Mouse (Mus musculus): ENCODE measurements at regions not wholly inside any gene's neighbourhood (a gene's known extent, or its start where the extent isn't known, plus 50 kb on each side); places are given as distances from the start of the nearest gene placed in this dataset.

- Histone ChIP-seq H3K36me3 (replicated peaks; ENCODE audit: low read length) (no peaks in the 10 kb centered on the region), H3K4me3 (replicated peaks) (no peak overlapping the region), H3K9me3 (peaks cover 33% of the 10 kb centered on the region), H3K4me1 (no peaks in the 10 kb centered on the region), H3K27me3 (replicated peaks) (no peaks in the 10 kb centered on the region)
- no peak for TF ChIP-seq FLI1 (IDR thresholded peaks at IDR 0.05; ENCODE audit: low read length)
- no peak for TF ChIP-seq GATA1 (IDR thresholded peaks at IDR 0.05; ENCODE audit: borderline replicate concordance, low read length)
These were observed 1023.1 kb downstream of the Adgrl2 start for GRCm38 (mm10) chr3:147967261-147967660.

- TF ChIP-seq GATA1 (IDR thresholded peaks at IDR 0.05; ENCODE audit: borderline replicate concordance, low read length) (no peak), FLI1 (IDR thresholded peaks at IDR 0.05; ENCODE audit: low read length) (no peak)
- H3K27me3 ChIP-seq (replicated peaks), result no peaks in the 10 kb centered on the region
These were observed 1023.5 kb downstream of the Adgrl2 start for GRCm38 (mm10) chr3:147966827-147967226.

GRCm38 (mm10) chr3:147966379-147966778 lies 1024.0 kb downstream of the Adgrl2 start:
- H3K27me3 ChIP-seq (replicated peaks), result no peaks in the 10 kb centered on the region
- H3K9me3 ChIP-seq, result peaks cover 37% of the 10 kb centered on the region
- no peaks in the 10 kb centered on the region for H3K36me3 ChIP-seq (replicated peaks; ENCODE audit: low read length)
- H3K4me1 ChIP-seq, result no peaks in the 10 kb centered on the region
- no peak overlapping the region for H3K4me3 ChIP-seq (replicated peaks)
- no peak for TF ChIP-seq FLI1 (IDR thresholded peaks at IDR 0.05; ENCODE audit: low read length)
- TF ChIP-seq GATA1 (IDR thresholded peaks at IDR 0.05; ENCODE audit: borderline replicate concordance, low read length), result no peak

More at GRCm38 (mm10) chr3:147966827-147967226, 1023.5 kb downstream of the Adgrl2 start:
- Histone ChIP-seq H3K4me1 (no peaks in the 10 kb centered on the region), H3K36me3 (replicated peaks; ENCODE audit: low read length) (no peaks in the 10 kb centered on the region), H3K4me3 (replicated peaks) (no peak overlapping the region), H3K9me3 (peaks cover 33% of the 10 kb centered on the region)

GRCm38 (mm10) chr3:147963698-147964476 lies 1026.5 kb downstream of the Adgrl2 start:
- H3K4me1 ChIP-seq, result no peaks in the 10 kb centered on the region
- H3K27me3 ChIP-seq (replicated peaks), result no peaks in the 10 kb centered on the region
- H3K36me3 ChIP-seq (replicated peaks; ENCODE audit: low read length), result no peaks in the 10 kb centered on the region
- peaks cover 42% of the 10 kb centered on the region for H3K9me3 ChIP-seq
- no peak overlapping the region for H3K4me3 ChIP-seq (replicated peaks)
- TF ChIP-seq FLI1 (IDR thresholded peaks at IDR 0.05; ENCODE audit: low read length) (no peak), GATA1 (IDR thresholded peaks at IDR 0.05; ENCODE audit: borderline replicate concordance, low read length) (no peak)

- Histone ChIP-seq H3K9me3 (peaks cover 26% of the 10 kb centered on the region), H3K4me1 (no peaks in the 10 kb centered on the region), H3K4me3 (replicated peaks) (no peak overlapping the region), H3K36me3 (replicated peaks; ENCODE audit: low read length) (no peaks in the 10 kb centered on the region), H3K27me3 (replicated peaks) (no peaks in the 10 kb centered on the region)
- TF ChIP-seq FLI1 (IDR thresholded peaks at IDR 0.05; ENCODE audit: low read length) (no peak), GATA1 (IDR thresholded peaks at IDR 0.05; ENCODE audit: borderline replicate concordance, low read length) (no peak)
These were observed 1042.2 kb downstream of the Adgrl2 start for GRCm38 (mm10) chr3:147948041-147948592.

GRCm38 (mm10) chr3:147943314-147943713 lies 1047.0 kb downstream of the Adgrl2 start:
- H3K36me3 ChIP-seq (replicated peaks; ENCODE audit: low read length), result no peaks in the 10 kb centered on the region
- peaks cover 20% of the 10 kb centered on the region for H3K9me3 ChIP-seq
- TF ChIP-seq GATA1 (IDR thresholded peaks at IDR 0.05; ENCODE audit: borderline replicate concordance, low read length) (no peak), FLI1 (IDR thresholded peaks at IDR 0.05; ENCODE audit: low read length) (no peak)
- no peaks in the 10 kb centered on the region for H3K27me3 ChIP-seq (replicated peaks)
- no peak overlapping the region for H3K4me3 ChIP-seq (replicated peaks)
- H3K4me1 ChIP-seq, result no peaks in the 10 kb centered on the region

- peaks cover 10% of the 10 kb centered on the region; the same call in 1 of the 2 replicates for H3K9me3 ChIP-seq
- H3K27me3 ChIP-seq (replicated peaks), result no peaks in the 10 kb centered on the region
- TF ChIP-seq GATA1 (IDR thresholded peaks at IDR 0.05; ENCODE audit: borderline replicate concordance, low read length) (no peak), FLI1 (IDR thresholded peaks at IDR 0.05; ENCODE audit: low read length) (no peak)
- no peaks in the 10 kb centered on the region for H3K4me1 ChIP-seq
- no peaks in the 10 kb centered on the region for H3K36me3 ChIP-seq (replicated peaks; ENCODE audit: low read length)
- H3K4me3 ChIP-seq (replicated peaks), result no peak overlapping the region
These were observed 1059.5 kb downstream of the Adgrl2 start for GRCm38 (mm10) chr3:147930811-147931251.

- TF ChIP-seq FLI1 (IDR thresholded peaks at IDR 0.05; ENCODE audit: low read length) (no peak), GATA1 (IDR thresholded peaks at IDR 0.05; ENCODE audit: borderline replicate concordance, low read length) (no peak)
- no peaks in the 10 kb centered on the region for H3K4me1 ChIP-seq
- H3K36me3 ChIP-seq (replicated peaks; ENCODE audit: low read length), result no peaks in the 10 kb centered on the region
- peaks cover 45% of the 10 kb centered on the region for H3K9me3 ChIP-seq
- H3K4me3 ChIP-seq (replicated peaks), result no peak overlapping the region
- no peaks in the 10 kb centered on the region for H3K27me3 ChIP-seq (replicated peaks)
These were observed 1068.0 kb downstream of the Ttll7 start for GRCm38 (mm10) chr3:147920181-147920580.

GRCm38 (mm10) chr3:147919701-147920100 lies 1067.5 kb downstream of the Ttll7 start:
- H3K4me1 ChIP-seq, result no peaks in the 10 kb centered on the region
- no peak overlapping the region for H3K4me3 ChIP-seq (replicated peaks)
- no peaks in the 10 kb centered on the region for H3K36me3 ChIP-seq (replicated peaks; ENCODE audit: low read length)
- TF ChIP-seq GATA1 (IDR thresholded peaks at IDR 0.05; ENCODE audit: borderline replicate concordance, low read length), result no peak
- no peak for TF ChIP-seq FLI1 (IDR thresholded peaks at IDR 0.05; ENCODE audit: low read length)
- no peaks in the 10 kb centered on the region for H3K27me3 ChIP-seq (replicated peaks)
- peaks cover 40% of the 10 kb centered on the region for H3K9me3 ChIP-seq

GRCm38 (mm10) chr3:147919146-147919545 lies 1067.0 kb downstream of the Ttll7 start:
- Histone ChIP-seq H3K27me3 (replicated peaks) (no peaks in the 10 kb centered on the region), H3K36me3 (replicated peaks; ENCODE audit: low read length) (no peaks in the 10 kb centered on the region), H3K4me3 (replicated peaks) (no peak overlapping the region), H3K9me3 (peaks cover 35% of the 10 kb centered on the region), H3K4me1 (no peaks in the 10 kb centered on the region)
- TF ChIP-seq GATA1 (IDR thresholded peaks at IDR 0.05; ENCODE audit: borderline replicate concordance, low read length) (no peak), FLI1 (IDR thresholded peaks at IDR 0.05; ENCODE audit: low read length) (no peak)

All from megakaryocyte, embryonic 14.5 days (primary cell).